Mouse (Mus musculus): ENCODE data around the gene Gm28053.

Gene Gm28053

GRCm38 (mm10) chr6:48696830-48697554, 21.4 kb upstream of the Gm28053 start:
- DNase-seq: no peak

- DNase-seq: no peak
Observed at GRCm38 (mm10) chr6:48697555-48697930, 20.9 kb upstream of the Gm28053 start.

GRCm38 (mm10) chr6:48698066-48698856, 20.1 kb upstream of the Gm28053 start:
- no peak for DNase-seq

- DNase-seq: no peak
Observed at GRCm38 (mm10) chr6:48698888-48699287, 19.5 kb upstream of the Gm28053 start.

- no peak for DNase-seq
Observed at GRCm38 (mm10) chr6:48700251-48701075, 17.9 kb upstream of the Gm28053 start.

- DNase-seq: no peak
Observed at GRCm38 (mm10) chr6:48702146-48702545, 16.3 kb upstream of the Gm28053 start.

- DNase-seq: no peak
Observed at GRCm38 (mm10) chr6:48702601-48703000, 15.8 kb upstream of the Gm28053 start.

- no peak for DNase-seq
Observed at GRCm38 (mm10) chr6:48704146-48704545, 14.3 kb upstream of the Gm28053 start.

GRCm38 (mm10) chr6:48706130-48706529, 12.3 kb upstream of the Gm28053 start:
- no peak for DNase-seq

GRCm38 (mm10) chr6:48720326-48720725, 1.9 kb downstream of the Gm28053 start:
- no peak for DNase-seq

- DNase-seq: no peak
Observed at GRCm38 (mm10) chr6:48723468-48723867, 5.1 kb downstream of the Gm28053 start.

- peak; percentile 28 for DNase-seq
Observed at GRCm38 (mm10) chr6:48725476-48725875, 7.1 kb downstream of the Gm28053 start.

GRCm38 (mm10) chr6:48727761-48728160, 9.4 kb downstream of the Gm28053 start:
- DNase-seq: no peak

- DNase-seq: no peak
Observed at GRCm38 (mm10) chr6:48732864-48733304, 14.5 kb downstream of the Gm28053 start.

- DNase-seq: no peak
Observed at GRCm38 (mm10) chr6:48733660-48734059, 15.3 kb downstream of the Gm28053 start.

GRCm38 (mm10) chr6:48737053-48737452, 18.6 kb downstream of the Gm28053 start:
- no peak for DNase-seq

- DNase-seq: no peak
Observed at GRCm38 (mm10) chr6:48737688-48738087, 19.3 kb downstream of the Gm28053 start.

GRCm38 (mm10) chr6:48738961-48739779, 20.8 kb downstream of the Gm28053 start, which contains the start of gene Gimap1:
Gene Gimap1, plus strand, starts transcription at chr6:48739054.
- DNase-seq: no peak

- no peak for DNase-seq
Observed at GRCm38 (mm10) chr6:48739780-48740055, 21.3 kb downstream of the Gm28053 start.

- DNase-seq: no peak
Observed at GRCm38 (mm10) chr6:48740501-48741169, 22.2 kb downstream of the Gm28053 start.

- DNase-seq: no peak
Observed at GRCm38 (mm10) chr6:48741273-48741672, 22.9 kb downstream of the Gm28053 start.

GRCm38 (mm10) chr6:48741711-48742206, 23.4 kb downstream of the Gm28053 start:
- DNase-seq: peak; percentile 15
